Mouse (Mus musculus): ENCODE data around the gene Olfr1167.
"Not testable (repeated sequence)": the region's sequence is repeated elsewhere in the genome, so short reads cannot be mapped to it uniquely, and the experiment has no call there.

The Olfr1167 gene

GRCm38 (mm10) chr2:88155093-88155492 is at the start of gene Olfr1167:
Olfr1167 (minus strand) TSS chr2:88155193.
- DNase-seq (ENCODE audit: inconsistent ontology term) = not testable (repeated sequence)

DNA sequence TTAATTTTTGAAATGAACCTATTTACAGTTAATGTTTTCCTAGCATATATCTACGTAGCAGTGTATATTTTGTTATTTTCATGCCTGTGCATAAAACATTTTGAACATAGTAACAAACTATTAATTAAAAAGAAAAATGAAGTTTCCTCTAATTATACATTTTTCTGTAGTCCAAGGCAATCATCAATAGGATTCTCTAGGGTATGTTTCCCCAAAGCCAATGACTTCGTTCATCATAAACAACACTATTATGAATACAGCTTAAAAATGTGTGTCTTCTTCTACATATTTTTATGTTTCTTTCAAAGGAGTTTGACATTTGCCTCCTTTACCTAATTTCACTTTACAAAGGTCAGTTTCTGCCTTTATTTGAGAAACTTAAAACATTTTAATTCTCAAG is 26.6 kb upstream of the Olfr1167 start, which contains the start of gene Olfr1168:
TSS of gene Olfr1168 (plus strand) at position 301 of the 400 bp plus-strand sequence.
- DNase-seq (ENCODE audit: inconsistent ontology term) = no peak

DNA sequence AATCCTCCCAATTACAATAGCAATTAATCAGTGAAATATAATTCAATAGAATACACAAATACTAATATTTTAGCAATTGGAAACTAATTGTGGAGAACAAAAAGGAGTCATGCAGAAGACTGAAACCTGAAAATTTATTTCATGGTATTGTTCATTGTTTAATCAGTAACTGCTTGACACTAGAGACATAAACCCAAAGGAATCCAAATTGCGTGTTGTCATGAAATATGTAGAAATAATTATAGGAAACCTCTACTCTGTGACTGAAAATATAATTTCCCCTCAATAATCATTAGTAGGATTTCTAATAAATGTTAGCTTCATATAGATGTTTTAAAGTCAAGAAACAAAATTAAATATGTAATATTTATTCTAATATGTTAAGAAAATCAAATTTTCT is 26.8 kb downstream of the Olfr1167 start, which contains the start of gene Olfr1166:
TSS of gene Olfr1166 (minus strand) at position 101 of the 400 bp plus-strand sequence.
- no peak for DNase-seq (ENCODE audit: inconsistent ontology term)
